Mouse (Mus musculus): ENCODE results near the gene Klhdc2. TPM values are rescaled to one million over a fixed set of nuclear protein-coding genes. Genes with fewer than 3 reads are reported as not detected.
A peak's percentile ranks its signal among the peaks of the same experiment; 100 is the strongest.

Klhdc2 gene
- polyA plus RNA-seq (2015; fragmentation: Nextera tagmentation; extraction: Ambion mirVana), result 288 and 290 TPM in 2 replicates

GRCm38 (mm10) chr12:69296511-69297410 is at the start of gene Klhdc2:
Klhdc2 (plus strand) TSS chr12:69296681.
- Histone ChIP-seq H3K4me1 (peaks cover 23% of the 10 kb centered on the region), H3K27me3 (no peaks in the 10 kb centered on the region), H3K4me3 (peak within 1 kb of the TSS; percentile 90), H3K36me3 (peaks cover 17% of the 10 kb centered on the region), H3K27ac (replicated peaks) (peak within 1 kb of the TSS; percentile 95), H3K4me2 (replicated peaks) (peak within 1 kb of the TSS; percentile 54), H3K9me3 (no peaks in the 10 kb centered on the region), H3K9ac (replicated peaks) (peak within 1 kb of the TSS; percentile 98)
- WGBS, result under 1% methylated on average over 95 of the region's 98 CpGs
- peak; percentile 97 for ATAC-seq (replicated peaks)

- no peak for ATAC-seq (replicated peaks)
- 91% methylated on average over 4 of the region's 4 CpGs for WGBS
- H3K27me3 ChIP-seq, result no peaks in the 10 kb centered on the region
- H3K27ac ChIP-seq (replicated peaks), result no peak overlapping the region
- H3K9ac ChIP-seq (replicated peaks), result no peak overlapping the region
- H3K4me1 ChIP-seq, result no peaks in the 10 kb centered on the region
- no peak overlapping the region for H3K4me2 ChIP-seq (replicated peaks)
- H3K9me3 ChIP-seq, result no peaks in the 10 kb centered on the region
- H3K36me3 ChIP-seq, result no peaks in the 10 kb centered on the region
- no peak overlapping the region for H3K4me3 ChIP-seq
These were observed 46.7 kb upstream of the Klhdc2 start for GRCm38 (mm10) chr12:69249766-69250165.

GRCm38 (mm10) chr12:69250756-69251155 is 45.7 kb upstream of the Klhdc2 start:
- Histone ChIP-seq H3K4me2 (replicated peaks) (no peak overlapping the region), H3K36me3 (no peaks in the 10 kb centered on the region), H3K4me1 (no peaks in the 10 kb centered on the region), H3K27me3 (no peaks in the 10 kb centered on the region), H3K4me3 (no peak overlapping the region), H3K9me3 (no peaks in the 10 kb centered on the region), H3K9ac (replicated peaks) (no peak overlapping the region), H3K27ac (replicated peaks) (no peak overlapping the region)
- no peak for ATAC-seq (replicated peaks)
- 69% methylated on average over 8 of the region's 8 CpGs for WGBS

- Histone ChIP-seq H3K27me3 (no peaks in the 10 kb centered on the region), H3K4me2 (replicated peaks) (no peak overlapping the region), H3K9me3 (no peaks in the 10 kb centered on the region), H3K27ac (replicated peaks) (no peak overlapping the region), H3K9ac (replicated peaks) (no peak overlapping the region), H3K4me3 (no peak overlapping the region), H3K4me1 (no peaks in the 10 kb centered on the region), H3K36me3 (no peaks in the 10 kb centered on the region)
- WGBS, result 83% methylated on average over 1 of the region's 1 CpGs
- no peak for ATAC-seq (replicated peaks)
These were observed 42.7 kb upstream of the Klhdc2 start for GRCm38 (mm10) chr12:69253806-69254205.

- Histone ChIP-seq H3K9ac (replicated peaks) (no peak overlapping the region), H3K9me3 (no peaks in the 10 kb centered on the region), H3K4me2 (replicated peaks) (no peak overlapping the region), H3K27me3 (no peaks in the 10 kb centered on the region), H3K4me3 (no peak overlapping the region), H3K27ac (replicated peaks) (no peak overlapping the region), H3K4me1 (no peaks in the 10 kb centered on the region), H3K36me3 (no peaks in the 10 kb centered on the region)
- ATAC-seq (replicated peaks), result no peak
- WGBS, result 93% methylated on average over 11 of the region's 11 CpGs
These were observed 38.6 kb upstream of the Klhdc2 start for GRCm38 (mm10) chr12:69257836-69258235.

- no peaks in the 10 kb centered on the region for H3K27me3 ChIP-seq
- no peak overlapping the region for H3K4me2 ChIP-seq (replicated peaks)
- H3K27ac ChIP-seq (replicated peaks), result no peak overlapping the region
- ATAC-seq (replicated peaks), result no peak
- no peaks in the 10 kb centered on the region for H3K9me3 ChIP-seq
- no peak overlapping the region for H3K4me3 ChIP-seq
- H3K36me3 ChIP-seq, result no peaks in the 10 kb centered on the region
- WGBS, result 93% methylated on average over 5 of the region's 5 CpGs
- no peaks in the 10 kb centered on the region for H3K4me1 ChIP-seq
- H3K9ac ChIP-seq (replicated peaks), result no peak overlapping the region
These were observed 34.2 kb upstream of the Klhdc2 start for GRCm38 (mm10) chr12:69262251-69262650.

- ATAC-seq (replicated peaks), result no peak
- Histone ChIP-seq H3K9ac (replicated peaks) (no peak overlapping the region), H3K4me3 (no peak overlapping the region), H3K9me3 (no peaks in the 10 kb centered on the region), H3K27ac (replicated peaks) (no peak overlapping the region), H3K36me3 (no peaks in the 10 kb centered on the region), H3K27me3 (no peaks in the 10 kb centered on the region), H3K4me1 (no peaks in the 10 kb centered on the region), H3K4me2 (replicated peaks) (no peak overlapping the region)
- 88% methylated on average over 3 of the region's 3 CpGs for WGBS
These were observed 31.4 kb upstream of the Klhdc2 start for GRCm38 (mm10) chr12:69265031-69265430.

- 71% methylated on average over 11 of the region's 11 CpGs for WGBS
- ATAC-seq (replicated peaks), result no peak; the same call in 1 of the 2 replicates
- H3K9me3 ChIP-seq, result no peaks in the 10 kb centered on the region
- H3K4me3 ChIP-seq, result no peak overlapping the region
- no peak overlapping the region for H3K27ac ChIP-seq (replicated peaks)
- no peaks in the 10 kb centered on the region for H3K27me3 ChIP-seq
- no peaks in the 10 kb centered on the region for H3K36me3 ChIP-seq
- H3K4me1 ChIP-seq, result no peaks in the 10 kb centered on the region
- no peak overlapping the region for H3K9ac ChIP-seq (replicated peaks)
- no peak overlapping the region for H3K4me2 ChIP-seq (replicated peaks)
These were observed 28.4 kb upstream of the Klhdc2 start for GRCm38 (mm10) chr12:69267956-69268632.

- no peaks in the 10 kb centered on the region for H3K36me3 ChIP-seq
- no peaks in the 10 kb centered on the region for H3K9me3 ChIP-seq
- no peak for ATAC-seq (replicated peaks)
- H3K27ac ChIP-seq (replicated peaks), result no peak overlapping the region
- no peak overlapping the region for H3K4me3 ChIP-seq
- no peak overlapping the region for H3K9ac ChIP-seq (replicated peaks)
- H3K4me1 ChIP-seq, result no peaks in the 10 kb centered on the region
- no peak overlapping the region for H3K4me2 ChIP-seq (replicated peaks)
- no peaks in the 10 kb centered on the region for H3K27me3 ChIP-seq
- 74% methylated on average over 2 of the region's 2 CpGs for WGBS
These were observed 27.5 kb upstream of the Klhdc2 start for GRCm38 (mm10) chr12:69268956-69269355.

GRCm38 (mm10) chr12:69279931-69280469 is 16.5 kb upstream of the Klhdc2 start:
- WGBS, result 68% methylated on average over 1 of the region's 1 CpGs
- H3K4me2 ChIP-seq (replicated peaks), result no peak overlapping the region
- no peaks in the 10 kb centered on the region for H3K4me1 ChIP-seq
- H3K4me3 ChIP-seq, result no peak overlapping the region
- no peaks in the 10 kb centered on the region for H3K36me3 ChIP-seq
- H3K9me3 ChIP-seq, result no peaks in the 10 kb centered on the region
- H3K27ac ChIP-seq (replicated peaks), result no peak overlapping the region
- H3K27me3 ChIP-seq, result no peaks in the 10 kb centered on the region
- no peak for ATAC-seq (replicated peaks)
- no peak overlapping the region for H3K9ac ChIP-seq (replicated peaks)

GRCm38 (mm10) chr12:69280915-69281314 is 15.6 kb upstream of the Klhdc2 start:
- 87% methylated on average over 3 of the region's 3 CpGs for WGBS
- H3K4me3 ChIP-seq, result no peak overlapping the region
- ATAC-seq (replicated peaks), result no peak
- H3K36me3 ChIP-seq, result no peaks in the 10 kb centered on the region
- no peak overlapping the region for H3K27ac ChIP-seq (replicated peaks)
- no peaks in the 10 kb centered on the region for H3K4me1 ChIP-seq
- H3K9ac ChIP-seq (replicated peaks), result no peak overlapping the region
- no peaks in the 10 kb centered on the region for H3K9me3 ChIP-seq
- H3K4me2 ChIP-seq (replicated peaks), result no peak overlapping the region
- H3K27me3 ChIP-seq, result no peaks in the 10 kb centered on the region

GRCm38 (mm10) chr12:69283146-69283545 is 13.3 kb upstream of the Klhdc2 start:
- Histone ChIP-seq H3K27me3 (no peaks in the 10 kb centered on the region), H3K4me3 (no peak overlapping the region), H3K36me3 (no peaks in the 10 kb centered on the region), H3K27ac (replicated peaks) (no peak overlapping the region), H3K4me1 (no peaks in the 10 kb centered on the region), H3K9me3 (no peaks in the 10 kb centered on the region), H3K9ac (replicated peaks) (no peak overlapping the region), H3K4me2 (replicated peaks) (no peak overlapping the region)
- WGBS, result 90% methylated on average over 7 of the region's 7 CpGs
- ATAC-seq (replicated peaks), result no peak

Data from forebrain, embryonic 15.5 days (tissue).